Mouse (Mus musculus) liver, adult 2 months (tissue): ENCODE results near the gene Gm11273.

ENCODE experiments used
- CTCF ChIP-seq: fragments of 200-500 bp; IDR thresholded peaks from 2 replicates; pipeline ENCODE4 v1.5.1; 2011; ENCODE audit warnings: low read depth, low read length, control low read depth
- POLR2A ChIP-seq: fragments of 200-500 bp; IDR thresholded peaks from 2 replicates; pipeline ENCODE4 v1.6.1; 2011; ENCODE audit warnings: low read length, control low read depth; ENCODE audit not compliant: insufficient read depth; ENCODE audit errors: extremely low read depth

DNA sequence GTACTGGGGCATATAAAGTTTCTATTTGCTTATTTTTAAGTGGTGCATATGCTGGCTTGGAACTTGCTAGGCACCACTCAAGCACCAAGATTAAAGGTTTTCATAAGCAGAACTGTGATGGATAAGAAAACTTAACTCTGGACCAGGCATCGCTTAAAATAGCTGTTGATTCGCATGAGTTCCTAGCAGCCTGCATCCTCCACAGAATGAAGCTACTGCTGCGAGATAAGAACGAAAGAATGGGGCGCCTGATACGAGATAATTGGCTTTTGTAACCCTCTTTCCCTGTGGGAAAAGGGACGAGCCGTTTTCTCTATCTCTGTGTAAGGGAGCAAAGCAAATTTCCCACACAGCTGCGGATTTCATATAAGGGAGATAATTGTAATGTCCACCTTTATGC lies 32.1 kb downstream of the Gm11273 start:
- TF ChIP-seq CTCF (no peak), POLR2A (no peak)
